8 mouse cellular contexts compared by ENCODE assay signal in the genomic region with DNA sequence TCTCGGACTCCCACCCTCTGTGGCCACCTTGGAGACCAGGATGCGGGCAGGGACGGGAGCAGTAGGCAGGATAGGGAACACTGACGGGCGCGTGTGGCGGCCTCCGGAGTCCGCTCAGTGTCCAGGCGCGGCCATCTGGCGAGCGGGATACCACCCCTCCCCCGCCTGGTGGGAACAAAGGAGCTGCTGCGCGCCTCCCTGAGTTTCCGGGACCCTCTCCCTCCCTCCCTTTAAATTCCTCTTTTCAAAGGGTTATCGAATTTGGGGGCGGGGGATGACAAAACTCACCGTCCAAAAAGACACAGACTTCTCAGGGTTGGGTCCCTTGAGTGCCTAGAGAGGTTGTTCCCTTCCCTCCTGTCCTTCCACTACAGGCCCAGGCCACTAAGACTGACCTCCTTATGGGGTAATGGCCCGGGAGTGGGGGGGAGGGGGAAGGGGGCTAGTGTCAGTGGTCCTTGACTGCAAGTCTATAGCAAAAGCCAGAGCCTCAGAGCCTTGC. TPM values are rescaled to one million over a fixed set of nuclear protein-coding genes. Genes with fewer than 3 reads are reported as not detected.
DNase-seq lines count a peak whose midpoint lies in the region; ATAC-seq and TF ChIP-seq lines count a peak whose summit lies in the region.

No protein-coding gene starts in this region.

- H3K4me3 ChIP-seq in left cerebral cortex, adult 2 months, result peak overlapping the region; percentile 84
- H3K4me3 ChIP-seq in cortical plate, adult 2 months (ENCODE audit: insufficient read depth, low read length), result peak overlapping the region; percentile 62

- ATAC-seq in monocyte, adult 5-6 weeks (replicated peaks; ENCODE audit: insufficient number of reproducible peaks, low FRiP score, low TSS enrichment, poor library complexity, severe bottlenecking), result peak; percentile 14; the same call in 1 of the 2 replicates

- no peak for TF ChIP-seq CTCF in left cerebral cortex, adult 2 months (IDR thresholded peaks at IDR 0.05)
- no peak for TF ChIP-seq CTCF in cortical plate, adult 2 months (IDR thresholded peaks at IDR 0.05; ENCODE audit: extremely low read depth, insufficient read depth, low read length)

- TF ChIP-seq POLR2A in cortical plate, adult 2 months (IDR thresholded peaks at IDR 0.05; ENCODE audit: extremely low read depth, insufficient read depth, low read length), result no peak; the same call in 1 of the 2 replicates

- no peak for DNase-seq in left cerebral cortex, adult 2 months (ENCODE audit: extremely low spot score in 1 of 2, low spot score in 2 of 2)
- DNase-seq in left cerebral cortex, adult 11 months (ENCODE audit: low spot score), result no peak
- DNase-seq in hindlimb bud, embryonic 11.5 days (ENCODE audit: extremely low spot score, low read depth, low spot score), result peak; percentile 52
- DNase-seq in spleen, postnatal 10 days (ENCODE audit: low spot score in 2 of 2), result no peak
- DNase-seq in Muller cell, postnatal 12 days (ENCODE audit: inconsistent ontology term), result no peak
- no peak for DNase-seq in thymus, postnatal 36 days

- peak overlapping the region; percentile 98 for H3K27ac ChIP-seq in left cerebral cortex, adult 2 months
- peak overlapping the region; percentile 98 for H3K27ac ChIP-seq in cortical plate, adult 2 months (ENCODE audit: insufficient read depth, low read length)

- intact Hi-C loops in left cerebral cortex, adult 2 months (cut with DNase I), result loop anchor here (5.0 kb wide), 1 partner anchor 77 kb away; no protein-coding TSS in a partner anchor

- H3K4me1 ChIP-seq in cortical plate, adult 2 months (ENCODE audit: control insufficient read depth, insufficient read depth, low read length), result no peaks in the 10 kb centered on the region

RNA-seq across cellular contexts. Expression of gene Fasn, which starts 0.5 kb away (rescaled TPM):
- 100 to 1,000 TPM; 177 to 197 TPM for total RNA-seq in left cerebral cortex, adult 2 months (2021)
- polyA plus RNA-seq in cortical plate, adult 2 months (2012; rRNA removed), result 219 and 242 TPM in 2 replicates
- total RNA-seq in monocyte, adult 5-6 weeks (2017), result 13.2 to 26.4 TPM (median 13.5 TPM) in 3 replicates

RNA-seq across cellular contexts. Expression of gene Dus1l, which starts 28.6 kb away (rescaled TPM):
- 10 to 100 TPM; 45.8 to 47.6 TPM for total RNA-seq in left cerebral cortex, adult 2 months (2021)
- 49.8 and 51.3 TPM in 2 replicates for polyA plus RNA-seq in cortical plate, adult 2 months (2012; rRNA removed)
- total RNA-seq in monocyte, adult 5-6 weeks (2017), result 25.1 to 42.4 TPM (median 31.8 TPM) in 3 replicates

RNA-seq across cellular contexts. Expression of gene Gps1, which starts 40.8 kb away (rescaled TPM):
- total RNA-seq in left cerebral cortex, adult 2 months (2021), result 100 to 1,000 TPM; 139 to 145 TPM
- 223 and 224 TPM in 2 replicates for polyA plus RNA-seq in cortical plate, adult 2 months (2012; rRNA removed)
- 55.0 to 59.6 TPM (median 55.7 TPM) in 3 replicates for total RNA-seq in monocyte, adult 5-6 weeks (2017)

RNA-seq across cellular contexts. Expression of gene Rfng, which starts 40.8 kb away (rescaled TPM):
- total RNA-seq in left cerebral cortex, adult 2 months (2021), result 10 to 100 TPM; 60.7 to 63.2 TPM
- polyA plus RNA-seq in cortical plate, adult 2 months (2012; rRNA removed), result 98.9 and 103 TPM in 2 replicates
- 1.0 to 3.9 TPM (median 1.2 TPM) in 3 replicates for total RNA-seq in monocyte, adult 5-6 weeks (2017)
